Mouse (Mus musculus) spleen, adult 2 months (tissue): Measurements from ENCODE around the gene Ccdc162.

Experiments
- CTCF ChIP-seq: fragments of 200-500 bp; IDR thresholded peaks from 2 replicates; pipeline ENCODE4 v1.5.1; 2011; ENCODE audit warnings: mild to moderate bottlenecking, inconsistent platforms; ENCODE audit not compliant: insufficient read depth, insufficient read length, insufficient replicate concordance; ENCODE audit errors: extremely low read depth
- POLR2A ChIP-seq: fragments of 200-500 bp; IDR thresholded peaks from 2 replicates; pipeline ENCODE4 v1.6.1; 2011; ENCODE audit warnings: low read depth, low read length, inconsistent platforms

GRCm38 (mm10) chr10:41514921-41515320, 201.5 kb downstream of the Ccdc162 start:
- TF ChIP-seq CTCF (no peak), POLR2A (no peak)
